12 mouse cellular contexts compared by ENCODE assay signal in the genomic region with DNA sequence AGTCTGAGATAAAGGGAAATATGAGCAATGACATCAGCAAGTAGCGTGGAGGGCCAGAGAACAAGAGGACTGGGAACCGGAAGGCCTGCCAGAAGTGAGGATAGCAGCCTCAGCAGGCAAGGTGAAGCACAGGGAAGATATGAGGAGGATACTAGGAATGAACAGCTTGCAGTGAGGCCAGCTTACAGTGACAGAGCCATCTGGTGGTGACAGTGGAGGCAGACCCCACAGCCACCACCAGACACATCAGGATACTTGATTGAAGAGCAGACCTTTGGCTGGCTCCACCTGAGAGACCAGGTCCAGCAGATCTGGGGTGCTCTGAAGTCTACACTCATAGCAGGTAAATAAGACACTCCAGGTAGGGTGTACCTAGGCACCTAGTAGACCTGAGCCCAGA. TPM values are rescaled to one million over a fixed set of nuclear protein-coding genes. Genes with fewer than 3 reads are reported as not detected.
DNase-seq lines count a peak whose midpoint lies in the region; TF ChIP-seq lines count a peak whose summit lies in the region.
"Had no signal": no experiment of that assay in that cellular context is flagged by ENCODE, and none has a peak within 500 bp of the region (broad histone marks: within the 10 kb centered on the region; RNA-seq: fewer than 3 reads in every experiment).

No protein-coding gene starts in this region.

- no peak for TF ChIP-seq POLR2A in lung, adult 2 months (IDR thresholded peaks at IDR 0.05; ENCODE audit: borderline replicate concordance, extremely low read depth, low read depth, low read length)

- WGBS in lung, adult 2 months, result 70% methylated on average over 2 of the region's 2 CpGs

- DNase-seq in heart, postnatal 4 days, result peak; percentile 26
- no peak for DNase-seq in heart, adult 18-20 months
- DNase-seq in lung, adult 2 months, result no peak
- no peak for DNase-seq in lung, postnatal 36 days
- DNase-seq in NIH3T3 (ENCODE audit: low read depth), result peak; percentile 26
- DNase-seq in lung, postnatal 14 days, result peak; percentile 10
- no peak for DNase-seq in ovary, postnatal 36 days (ENCODE audit: low spot score)
- no peak for DNase-seq in heart, adult 9 months (ENCODE audit: low spot score in 2 of 2)

- no peak overlapping the region for H3K4me3 ChIP-seq in lung, adult 2 months (replicated peaks; ENCODE audit: extremely low read depth, low read depth, low read length)
- H3K4me3 ChIP-seq: stomach, embryonic 15.5 days had no signal

- no peaks in the 10 kb centered on the region for H3K4me1 ChIP-seq in lung, adult 2 months (ENCODE audit: control insufficient read depth, insufficient read depth, low read length)
- H3K4me1 ChIP-seq: stomach, embryonic 15.5 days had no signal

- peak; percentile 18; the same call in 1 of the 2 replicates for TF ChIP-seq CTCF in lung, adult 2 months (IDR thresholded peaks at IDR 0.05; ENCODE audit: insufficient read depth, low read length)

RNA-seq across cellular contexts. Expression of a gene that starts 15.7 kb away (rescaled TPM):
- total RNA-seq in heart, postnatal 4 days (2021), result not detected
- total RNA-seq in heart, adult 18-20 months (2021), result not detected
- polyA plus RNA-seq in lung, adult 2 months (2012; rRNA removed), result not detected in 2 replicates
- polyA plus RNA-seq: intestine, embryonic 16.5 days; limb, embryonic 14.5 days; Patski; stomach, embryonic 15.5 days had no signal

RNA-seq across cellular contexts. Expression of a gene that starts 31.1 kb away (rescaled TPM):
- 10 to 100 TPM; 40.1 to 42.7 TPM for total RNA-seq in heart, postnatal 4 days (2021)
- 10 to 100 TPM; 21.6 to 22.5 TPM for total RNA-seq in heart, adult 18-20 months (2021)
- polyA plus RNA-seq in lung, adult 2 months (2012; rRNA removed), result 7.3 and 10.0 TPM in 2 replicates

RNA-seq across cellular contexts. Expression of a gene that starts 51.7 kb away (rescaled TPM):
- 10 to 100 TPM; 33.9 to 36.5 TPM for total RNA-seq in heart, postnatal 4 days (2021)
- total RNA-seq in heart, adult 18-20 months (2021), result 10 to 100 TPM; 35.6 to 40.2 TPM
- polyA plus RNA-seq in lung, adult 2 months (2012; rRNA removed), result 109 and 165 TPM in 2 replicates

Comparison
In these comparisons a context has a peak if more than half of its experiments do, and no peak if none do; other contexts are left out.
1. DNase-seq: peak in heart, postnatal 4 days (single experiment), NIH3T3 (single experiment) and lung, postnatal 14 days (single experiment); none in heart, adult 18-20 months (0 of 2), lung, adult 2 months (single experiment), lung, postnatal 36 days (single experiment), ovary, postnatal 36 days (single experiment) and heart, adult 9 months (0 of 2).